Mouse (Mus musculus) heart, adult 2 months (tissue): Measurements from ENCODE around the gene Supt20. TPM values are rescaled to one million over a fixed set of nuclear protein-coding genes. Genes with fewer than 3 reads are reported as not detected.

ENCODE experiments used
- DNase-seq, 2 experiments: peaks; one replicate each; pipeline ENCODE4 v3.0.0; 2021
- H3K27ac ChIP-seq: fragments of 200-600 bp; 2 replicates; pipeline ENCODE4 v1.8.1; 2022
- H3K27me3 ChIP-seq: fragments of 200-500 bp; 2 replicates; pipeline ENCODE4 v1.6.1; 2012; ENCODE audit warnings: mild to moderate bottlenecking, low read length, inconsistent platforms, mixed read lengths; ENCODE audit not compliant: control insufficient read depth, insufficient read depth
- H3K36me3 ChIP-seq: fragments of 200-500 bp; 2 replicates; pipeline ENCODE4 v1.6.1; 2012; ENCODE audit warnings: low read length, inconsistent platforms; ENCODE audit not compliant: control insufficient read depth, insufficient read depth
- H3K4me1 ChIP-seq: fragments of 200-500 bp; 2 replicates; pipeline ENCODE4 v1.6.1; 2011; ENCODE audit warnings: low read length; ENCODE audit not compliant: control insufficient read depth, insufficient read depth
- H3K4me3 ChIP-seq: fragments of 200-600 bp; 2 replicates; pipeline ENCODE4 v1.8.1; 2022
- H3K79me2 ChIP-seq: fragments of 200-500 bp; replicated peaks from 2 replicates; pipeline ENCODE4 v1.6.1; 2012; ENCODE audit warnings: mild to moderate bottlenecking, inconsistent platforms, low read length, moderate library complexity, mixed read lengths; ENCODE audit not compliant: control insufficient read depth, insufficient read depth
- H3K9ac ChIP-seq: fragments of 200-500 bp; 2 replicates; pipeline ENCODE4 v1.6.1; 2012; ENCODE audit warnings: low read depth, mild to moderate bottlenecking, control low read depth, inconsistent platforms, low read length, mixed read lengths
- CTCF ChIP-seq: fragments of 200-600 bp; IDR thresholded peaks from 2 replicates; pipeline ENCODE4 v1.8.1; 2022; ENCODE audit warnings: antibody characterized with exemption, mild to moderate bottlenecking, moderate library complexity
- EP300 ChIP-seq: fragments of 200-500 bp; IDR thresholded peaks from 2 replicates; pipeline ENCODE4 v1.6.1; 2011; ENCODE audit warnings: low read depth, low read length, control low read depth; ENCODE audit not compliant: insufficient read depth
- POLR2A ChIP-seq: fragments of 200-500 bp; IDR thresholded peaks from 2 replicates; pipeline ENCODE4 v1.6.1; 2011; ENCODE audit warnings: mild to moderate bottlenecking, low read depth, low read length, control low read depth; ENCODE audit not compliant: insufficient read depth
- WGBS: fragments of 180-500 bp; shearing (Covaris S2); methylation state at CpG from one replicate; pipeline ENCODE4 v1.1.7; 2018; 5-methylcytosine and 5-hydroxymethylcytosine counted together
- intact Hi-C: fragments of 180-260 bp; cut with DNase I; formaldehyde crosslinking; loops from one replicate; pipeline ENCODE4 v1.15.1; 2025
- polyA plus RNA-seq: library from polyadenylated mRNA; depleted of rRNA; stranded (reverse); fragments of >200 nt; gene quantifications from 2 replicates; pipeline ENCODE4 v1.2.3, GENCODE M21; 2012; rRNA removed
- total RNA-seq, 2 experiments: library from RNA; stranded (reverse); gene quantifications; 2 replicates each; pipeline ENCODE4 v1.2.3; 2021

Gene Supt20
- total and polyA plus RNA-seq, 3 experiments = 18.0 to 22.7 (median 19.8) TPM

GRCm38 (mm10) chr3:54768592-54768991, 76.0 kb downstream of the Supt20 start:
- H3K27me3 ChIP-seq = no peaks in the 10 kb centered on the region
- H3K4me1 ChIP-seq = no peaks in the 10 kb centered on the region
- H3K36me3 ChIP-seq = no peaks in the 10 kb centered on the region
- no peak for DNase-seq
- no peak overlapping the region for H3K27ac ChIP-seq
- intact Hi-C loops = no loop called here
- TF ChIP-seq CTCF = no peak
- no peak for TF ChIP-seq EP300
- TF ChIP-seq POLR2A = no peak
- WGBS = 74% methylated on average over 8 of the region's 8 CpGs
- H3K4me3 ChIP-seq = no peak overlapping the region
- H3K79me2 ChIP-seq = no peaks in the 10 kb centered on the region
- no peak overlapping the region for H3K9ac ChIP-seq

DNA sequence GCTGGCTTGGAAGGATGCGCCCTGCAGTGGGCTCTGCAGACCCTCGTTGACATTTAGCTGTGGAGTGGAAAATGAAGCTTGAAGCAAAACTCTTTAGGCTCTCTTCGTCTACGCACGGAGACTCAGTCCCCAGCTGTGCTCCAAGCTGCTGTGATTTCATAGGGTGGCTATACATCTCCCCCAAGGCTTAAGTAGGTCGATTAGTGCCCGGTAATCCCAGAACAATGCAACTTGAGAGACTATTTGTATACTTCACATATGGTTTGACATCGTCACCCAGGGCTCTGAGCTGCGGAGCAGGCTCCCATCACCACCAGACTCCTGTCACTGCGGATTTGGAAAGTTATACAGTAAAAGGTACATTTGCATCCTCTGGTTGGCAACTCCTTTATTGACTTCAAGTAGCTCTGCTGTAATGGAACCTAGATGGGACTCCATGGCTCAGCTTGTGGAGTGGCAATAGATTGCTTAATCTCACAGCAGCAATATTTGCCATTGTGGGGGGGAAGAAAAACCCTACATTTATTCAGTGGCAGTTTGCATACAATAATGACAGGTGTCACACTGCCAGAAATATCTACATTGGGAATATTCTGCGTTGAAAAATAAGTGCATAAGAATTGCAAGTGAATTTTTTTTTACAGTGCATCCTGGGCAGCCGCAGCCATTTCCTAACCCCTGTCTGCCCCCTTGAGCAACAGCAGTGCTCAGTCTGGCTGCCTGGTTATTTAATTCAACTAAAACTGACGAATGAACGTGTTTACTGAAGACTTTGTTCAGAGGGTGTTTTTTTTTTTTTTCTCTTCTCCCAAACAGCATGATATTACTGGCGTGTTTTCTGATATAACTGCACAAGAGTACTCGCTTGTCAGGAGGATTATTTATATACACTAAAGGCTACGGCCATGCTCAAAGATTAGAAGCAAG, 77.0 kb downstream of the Supt20 start:
- H3K4me3 ChIP-seq = no peak overlapping the region
- DNase-seq = no peak
- intact Hi-C loops = no loop called here
- TF ChIP-seq EP300 = no peak
- no peak for TF ChIP-seq POLR2A
- TF ChIP-seq CTCF = no peak
- no peak overlapping the region for H3K9ac ChIP-seq
- no peak overlapping the region for H3K27ac ChIP-seq
- no peaks in the 10 kb centered on the region for H3K79me2 ChIP-seq
- WGBS = 74% methylated on average over 17 of the region's 17 CpGs
- no peaks in the 10 kb centered on the region for H3K36me3 ChIP-seq
- no peaks in the 10 kb centered on the region for H3K27me3 ChIP-seq
- no peaks in the 10 kb centered on the region for H3K4me1 ChIP-seq

DNA sequence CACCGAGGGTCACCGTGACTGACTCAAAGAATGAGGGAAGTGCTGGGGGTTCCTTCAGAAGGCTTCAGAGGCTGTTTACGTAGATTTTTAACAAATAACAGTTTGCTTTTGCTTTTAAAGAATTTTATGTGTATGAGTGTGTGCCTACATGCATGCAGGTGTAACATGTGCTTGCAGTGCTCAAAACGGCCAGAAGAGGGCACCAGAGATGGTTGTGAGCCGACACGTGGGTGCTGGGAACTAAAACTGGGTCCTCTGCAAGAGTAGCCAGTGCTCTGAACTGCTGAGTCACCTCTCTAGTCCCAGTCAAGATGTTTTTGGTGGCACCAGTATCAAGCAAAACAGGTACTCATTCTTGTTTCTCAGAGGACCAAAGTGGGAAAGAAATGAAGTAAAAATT, 81.0 kb downstream of the Supt20 start:
- Histone ChIP-seq H3K79me2 (no peaks in the 10 kb centered on the region), H3K4me3 (no peak overlapping the region), H3K27ac (no peak overlapping the region), H3K4me1 (no peaks in the 10 kb centered on the region), H3K36me3 (no peaks in the 10 kb centered on the region), H3K27me3 (no peaks in the 10 kb centered on the region), H3K9ac (no peak overlapping the region)
- intact Hi-C loops = no loop called here
- WGBS = 85% methylated on average over 6 of the region's 6 CpGs
- no peak for TF ChIP-seq EP300
- TF ChIP-seq POLR2A = no peak
- TF ChIP-seq CTCF = peak; percentile 25; the same call in 1 of the 2 replicates
- no peak for DNase-seq

- H3K27ac ChIP-seq = no peak overlapping the region
- no peaks in the 10 kb centered on the region for H3K27me3 ChIP-seq
- H3K9ac ChIP-seq = no peak overlapping the region
- no peaks in the 10 kb centered on the region for H3K79me2 ChIP-seq
- no peak for TF ChIP-seq CTCF
- no peak for TF ChIP-seq EP300
- TF ChIP-seq POLR2A = no peak
- no peak overlapping the region for H3K4me3 ChIP-seq
- intact Hi-C loops = no loop called here
- DNase-seq = no peak
- no peaks in the 10 kb centered on the region for H3K4me1 ChIP-seq
- WGBS = 67% methylated on average over 7 of the region's 7 CpGs
- H3K36me3 ChIP-seq = no peaks in the 10 kb centered on the region
Observed at GRCm38 (mm10) chr3:54775989-54776631, 83.5 kb downstream of the Supt20 start.

Other genes starting within 250 kb of the Supt20 start
- not detected for gene Gm21958, start 21.5 kb downstream of the Supt20 start, total RNA-seq
- gene Gm21958, start 21.5 kb downstream of the Supt20 start, polyA plus RNA-seq = not detected in 2 replicates
- gene Exosc8, start 42.6 kb downstream of the Supt20 start, total RNA-seq = 10 to 100 TPM; 19.0 to 19.7 TPM
- 10.7 and 19.9 TPM in 2 replicates for gene Exosc8, start 42.6 kb downstream of the Supt20 start, polyA plus RNA-seq
- gene Alg5, start 42.7 kb downstream of the Supt20 start, total RNA-seq = 10 to 100 TPM in 1 of 2 experiments, 1 to 10 TPM in 1; 8.9 to 10.5 TPM
- gene Alg5, start 42.7 kb downstream of the Supt20 start, polyA plus RNA-seq = 6.9 and 10.4 TPM in 2 replicates
- gene Smad9, start 62.8 kb downstream of the Supt20 start, total RNA-seq = 1 to 10 TPM; 1.6 to 3.5 TPM
- gene Smad9, start 62.8 kb downstream of the Supt20 start, polyA plus RNA-seq = 1.0 and 1.5 TPM in 2 replicates
- gene Rfxap, start 115.0 kb downstream of the Supt20 start, total RNA-seq = 10 to 100 TPM; 20.5 to 22.3 TPM
- 8.9 and 11.0 TPM in 2 replicates for gene Rfxap, start 115.0 kb downstream of the Supt20 start, polyA plus RNA-seq
- gene Sertm1, start 223.1 kb downstream of the Supt20 start, total RNA-seq = under 1 TPM; 0.20 to 0.26 TPM
- gene Sertm1, start 223.1 kb downstream of the Supt20 start, polyA plus RNA-seq = 0.12 and 0.20 TPM in 2 replicates